Mouse (Mus musculus) brain, embryonic 14.5 days (tissue): ENCODE data around the gene Caskin1.

Experiments
- CTCF ChIP-seq: fragments of 200-500 bp; IDR thresholded peaks from 2 replicates; pipeline ENCODE4 v1.5.1; 2012; ENCODE audit warnings: inconsistent platforms, mild to moderate bottlenecking, moderate library complexity, borderline replicate concordance; ENCODE audit not compliant: insufficient read depth, insufficient read length; ENCODE audit errors: extremely low read depth
- POLR2A ChIP-seq: fragments of 200-500 bp; IDR thresholded peaks from 2 replicates; pipeline ENCODE4 v1.6.1; 2012; ENCODE audit warnings: mild to moderate bottlenecking, inconsistent platforms, borderline replicate concordance; ENCODE audit not compliant: poor library complexity, insufficient read depth, insufficient read length, severe bottlenecking; ENCODE audit errors: extremely low read depth

GRCm38 (mm10) chr17:24533099-24533992 is 44.9 kb downstream of the Caskin1 start:
- no peak for TF ChIP-seq CTCF
- no peak for TF ChIP-seq POLR2A
